Mouse (Mus musculus): Measurements from ENCODE around the gene Efemp1. TPM values are rescaled to one million over a fixed set of nuclear protein-coding genes. Genes with fewer than 3 reads are reported as not detected.

The Efemp1 gene
- total RNA-seq, 2 experiments from 2014 or later, result 5.5 to 8.4 TPM

DNA sequence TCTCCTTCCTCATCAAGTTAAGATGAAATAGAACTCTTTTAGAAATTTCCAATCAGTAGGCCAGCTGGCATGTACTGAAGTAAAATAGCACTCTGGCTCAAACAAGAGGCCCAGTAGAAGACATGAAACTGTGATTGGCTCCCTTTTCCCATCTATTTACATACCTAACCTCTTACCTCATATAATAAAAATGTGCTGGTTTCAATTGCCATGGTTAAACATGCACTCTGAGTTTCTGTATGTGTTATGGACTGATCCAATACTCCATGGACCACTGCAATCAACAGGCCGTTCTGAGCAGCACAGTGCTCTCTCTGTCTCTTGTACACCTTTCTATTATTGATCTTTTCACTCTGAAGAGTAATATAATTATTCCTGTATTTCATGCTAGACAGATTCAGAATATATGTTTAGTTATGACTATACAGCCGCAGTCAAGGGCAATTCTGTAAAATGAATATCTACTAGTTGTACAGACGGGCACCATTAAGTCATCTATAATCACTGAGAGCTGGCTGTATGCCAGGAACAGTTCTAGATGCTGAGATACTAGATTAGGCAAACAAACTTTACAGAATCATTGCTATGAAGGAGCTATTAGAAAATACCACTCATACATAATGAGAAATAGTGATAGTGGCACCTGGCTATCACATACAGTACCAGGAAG is 59.6 kb downstream of the Efemp1 start:
- no peak for DNase-seq
- intact Hi-C loops (cut with DNase I), result loop anchor here (1.0 kb wide), 1 partner anchor 18 kb away; no protein-coding TSS in a partner anchor

DNA sequence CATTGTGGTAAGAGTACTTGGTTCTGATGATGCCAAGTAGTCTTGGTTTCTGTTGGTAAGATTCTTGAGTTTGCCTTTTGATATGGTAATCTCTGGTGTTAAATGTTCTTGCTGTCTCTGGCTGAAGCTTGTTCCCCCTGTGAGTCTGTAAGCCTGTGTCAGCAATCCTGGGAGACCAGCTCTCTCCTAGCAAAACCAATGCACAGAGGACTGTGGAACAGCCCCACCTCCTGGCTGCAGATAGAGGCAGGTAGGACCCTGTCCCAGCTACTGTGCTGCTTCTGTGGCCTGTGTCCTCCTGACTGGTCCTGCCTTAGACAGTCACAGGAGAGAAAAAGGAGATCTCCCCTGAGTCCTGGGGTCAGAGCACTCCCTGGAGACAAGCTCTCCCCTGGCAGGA is 81.4 kb downstream of the Efemp1 start:
- no peak for DNase-seq
- intact Hi-C loops (cut with DNase I), result no loop called here

DNA sequence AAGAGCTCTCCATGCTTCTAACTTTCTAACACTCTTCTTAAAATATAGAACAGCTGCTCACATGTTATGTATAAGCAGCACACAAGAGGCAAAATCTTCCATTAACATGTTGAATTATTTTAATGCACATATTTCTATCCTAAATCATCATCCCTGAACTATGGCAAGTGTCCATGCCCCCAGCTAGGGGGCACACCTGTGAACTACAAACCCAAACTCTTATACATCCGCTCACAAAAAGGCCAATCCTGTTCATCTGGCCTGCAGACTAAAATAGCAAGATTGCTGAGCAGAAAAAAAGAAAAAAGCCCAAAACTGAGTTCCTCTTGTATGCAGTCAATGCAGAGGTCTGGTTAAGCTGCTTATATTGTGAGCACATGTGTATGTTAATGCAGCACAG is 86.6 kb downstream of the Efemp1 start:
- intact Hi-C loops (cut with DNase I), result no loop called here
- no peak for DNase-seq

DNA sequence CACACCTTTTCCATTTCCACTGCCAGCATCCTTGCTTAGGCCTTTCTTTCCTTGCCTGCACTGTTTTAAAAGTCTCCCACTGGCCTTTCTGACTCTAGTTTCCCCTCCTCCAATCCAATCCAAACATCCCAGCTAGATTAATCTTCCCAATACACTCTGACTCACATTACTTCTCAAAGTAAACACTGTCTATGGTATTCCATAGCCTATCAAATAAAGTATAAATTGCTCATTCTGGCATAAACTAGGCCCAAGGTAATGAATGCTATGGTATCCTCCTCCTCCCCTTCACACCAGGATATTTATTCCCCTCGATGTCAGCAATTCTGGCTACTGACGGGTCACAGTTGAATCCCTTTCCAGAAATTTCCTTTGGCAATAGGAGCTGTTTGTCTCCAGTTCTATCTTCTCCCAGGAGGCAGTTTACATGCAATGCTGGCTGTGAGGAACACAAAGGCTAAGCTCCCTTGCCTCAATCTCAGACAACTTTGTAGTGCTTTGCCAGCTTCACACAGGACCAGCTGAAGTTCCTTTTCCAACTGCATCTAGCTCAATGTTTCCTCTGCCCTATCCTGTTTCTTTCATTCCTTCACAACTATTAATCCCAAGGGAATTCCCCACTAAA is 98.7 kb downstream of the Efemp1 start:
- no peak for DNase-seq
- intact Hi-C loops (cut with DNase I), result no loop called here

- no peak for DNase-seq
- intact Hi-C loops (cut with DNase I), result no loop called here
These were observed 101.8 kb downstream of the Efemp1 start for GRCm38 (mm10) chr11:28954673-28955304.

GRCm38 (mm10) chr11:28955305-28955701 is 102.3 kb downstream of the Efemp1 start:
- DNase-seq, result no peak
- intact Hi-C loops (cut with DNase I), result no loop called here

GRCm38 (mm10) chr11:28961381-28961780 is 108.4 kb downstream of the Efemp1 start:
- intact Hi-C loops (cut with DNase I), result no loop called here
- DNase-seq, result no peak
